Mouse (Mus musculus) ovary, postnatal 14 days (tissue): Measurements from ENCODE around the gene Znrd1.
A peak's percentile ranks its signal among the peaks of the same experiment; 100 is the strongest.
"Not testable (repeated sequence)": the region's sequence is repeated elsewhere in the genome, so short reads cannot be mapped to it uniquely, and the experiment has no call there.

ENCODE experiments used
- DNase-seq: peaks from one replicate; pipeline ENCODE4 v3.0.0; 2022; ENCODE audit warnings: low spot score

Gene Znrd1

DNA sequence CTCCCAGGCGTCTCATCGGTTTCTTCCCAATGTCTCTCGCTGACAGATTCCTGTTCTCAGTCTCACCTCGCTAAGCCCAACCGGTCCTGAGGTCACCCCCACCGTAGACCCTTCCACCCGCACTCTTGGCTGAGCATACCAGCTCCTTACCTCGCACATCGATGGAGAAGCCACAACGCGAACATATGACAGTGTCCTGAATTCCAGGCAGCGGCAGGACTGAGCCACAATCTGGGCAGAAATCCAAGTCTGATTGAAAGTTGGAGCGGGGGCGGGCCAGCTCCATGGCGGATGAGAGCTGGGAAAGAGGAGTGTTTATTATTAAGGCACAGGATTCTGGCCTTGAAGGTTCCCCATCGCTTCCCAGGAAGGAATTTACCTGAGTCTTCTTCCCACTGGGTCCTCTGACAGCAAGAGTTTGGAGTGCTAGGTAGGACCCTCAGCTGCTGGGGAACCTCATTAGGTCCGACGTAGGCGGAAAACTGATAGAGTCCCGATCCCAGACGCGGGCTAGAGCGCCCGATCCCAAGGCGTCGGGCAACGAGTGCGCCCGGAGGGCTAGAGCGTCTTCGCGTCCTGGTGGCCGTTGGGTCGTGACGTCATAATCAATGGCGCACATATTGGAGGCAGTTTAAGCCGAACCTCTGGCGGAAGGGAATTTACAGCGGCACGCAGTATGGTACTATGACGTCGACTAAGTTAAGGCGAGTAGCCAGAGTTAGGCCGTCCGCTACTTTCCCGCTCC lies at the start of gene Znrd1, which contains the start of gene Znrd1as:
Gene Znrd1 (minus strand): TSS at position 561 of the 745 bp plus-strand sequence.
Gene Znrd1as (plus strand): TSS at position 594 of the 745 bp plus-strand sequence.
- DNase-seq = peak; percentile 93

DNA sequence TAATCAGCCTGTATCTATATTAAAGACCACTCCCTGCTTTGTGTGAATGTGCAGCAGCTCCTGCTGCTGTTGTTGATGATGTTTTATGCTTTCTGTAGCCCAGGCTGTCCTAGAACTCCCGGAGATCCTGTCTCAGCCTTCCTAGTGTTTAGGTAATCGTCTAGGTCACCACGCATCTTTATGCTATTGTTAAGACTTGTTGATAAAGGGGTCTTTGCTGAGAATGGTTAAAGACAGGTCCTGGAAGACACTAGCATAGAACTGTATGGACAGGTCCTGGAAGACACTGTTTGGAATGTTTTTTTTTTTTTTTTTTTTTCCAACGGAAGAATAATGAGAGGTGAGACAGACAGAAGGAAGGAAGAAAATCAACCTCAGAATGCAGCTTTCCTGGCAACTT lies 45.0 kb upstream of the Znrd1 start:
- DNase-seq = no peak

DNA sequence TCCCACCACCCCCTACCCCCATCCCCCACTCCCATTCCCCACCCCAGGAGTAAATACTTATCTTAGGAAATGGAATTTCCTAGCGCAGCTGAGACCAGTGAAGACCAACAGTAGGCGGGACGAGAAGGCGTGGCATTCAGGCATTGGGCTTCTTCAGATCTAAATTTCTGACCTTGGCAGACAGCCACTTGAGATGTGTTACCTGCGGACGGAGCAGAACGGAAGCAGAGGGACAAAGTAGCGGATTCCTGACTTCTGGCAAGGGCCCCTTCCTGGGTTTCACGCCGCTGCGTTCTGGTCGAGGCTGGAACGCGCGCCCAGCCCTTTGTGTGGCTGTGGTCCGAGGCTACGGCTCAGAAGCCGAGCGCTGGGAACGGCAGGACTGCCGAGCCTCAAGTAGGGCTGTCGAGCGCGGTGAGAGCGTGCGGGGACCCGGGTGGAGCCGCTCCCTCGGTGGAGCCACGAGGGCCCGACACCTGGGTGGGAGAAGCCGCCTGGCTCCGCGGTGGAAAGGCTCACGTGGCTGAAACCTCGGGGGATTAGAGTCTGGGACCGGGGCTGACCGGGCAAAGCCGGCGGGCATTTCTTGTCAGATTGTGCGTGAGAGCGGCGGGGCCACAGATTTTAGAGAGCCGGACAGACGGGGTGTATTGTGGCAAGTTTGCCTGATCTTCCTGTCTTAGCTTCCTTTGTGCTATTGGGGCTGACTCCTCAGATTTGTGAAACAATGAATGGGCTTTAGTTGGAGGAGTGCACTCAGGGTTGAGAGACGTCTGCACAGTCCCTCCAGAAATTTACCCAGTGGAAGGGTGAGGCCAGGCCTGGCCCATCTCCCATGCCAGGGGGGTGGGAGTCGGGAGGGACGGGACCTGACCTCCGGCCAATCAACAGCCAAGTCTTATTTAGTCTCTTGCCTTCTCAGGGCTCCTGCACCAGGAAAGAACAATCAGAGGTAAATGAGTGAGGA lies 44.3 kb upstream of the Znrd1 start:
- DNase-seq = peak; percentile 22

DNA sequence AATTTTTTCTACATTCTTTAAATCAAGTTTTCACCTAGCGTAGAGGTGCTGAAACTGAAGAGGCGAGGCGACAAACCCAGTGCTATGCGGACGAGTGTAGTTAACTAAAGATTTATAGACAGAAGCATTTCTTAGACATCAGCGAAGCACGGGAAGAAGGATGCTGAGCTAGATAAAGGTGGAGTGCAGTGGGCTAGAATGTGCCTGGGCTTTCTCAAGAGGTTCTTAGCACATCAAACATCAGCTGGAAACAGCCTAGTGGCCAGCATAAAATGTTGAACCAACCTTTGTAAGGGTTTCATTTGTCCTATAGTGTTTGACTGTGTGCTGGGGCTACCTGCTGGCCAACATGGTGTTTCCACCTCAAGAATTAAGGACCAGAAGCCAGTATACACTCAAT lies 42.5 kb upstream of the Znrd1 start, which contains the start of gene Zfp57:
Gene Zfp57 (plus strand): TSS at position 301 of the 400 bp plus-strand sequence.
- no peak for DNase-seq

- no peak for DNase-seq
These were observed 40.1 kb upstream of the Znrd1 start for GRCm38 (mm10) chr17:36998477-36998876.

DNA sequence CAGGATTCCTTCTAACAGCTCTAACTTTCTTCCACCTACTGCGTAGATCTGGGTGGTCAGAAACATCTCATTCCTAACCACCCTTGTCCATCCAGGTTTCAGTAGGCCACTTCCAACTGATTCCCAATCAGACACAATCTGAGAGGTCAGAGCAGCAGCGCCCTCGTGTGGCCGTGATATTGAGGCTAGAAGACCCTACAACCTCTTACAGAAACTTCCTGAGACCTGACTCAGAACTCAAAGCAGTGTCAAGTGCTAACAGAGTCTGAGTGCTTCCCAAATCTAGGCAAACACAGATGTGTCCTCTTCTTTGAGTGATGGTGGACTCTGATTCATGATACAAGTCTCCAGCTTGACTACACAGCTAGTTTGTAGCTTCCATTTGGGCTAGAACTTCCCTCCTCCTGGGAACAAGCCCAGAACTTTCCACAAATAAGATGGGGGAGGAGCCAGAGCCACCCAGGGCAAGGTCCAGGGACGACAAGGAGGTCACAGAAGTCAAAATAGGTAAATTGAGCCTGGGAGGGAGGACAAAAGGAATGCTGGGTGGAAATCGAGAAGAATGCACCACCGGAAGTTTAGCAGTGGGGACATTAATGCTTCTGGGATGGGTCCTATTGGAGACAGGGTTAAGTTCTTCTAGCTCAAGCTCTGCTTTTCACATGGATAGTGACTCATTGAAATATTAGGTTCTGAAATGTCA lies 38.8 kb upstream of the Znrd1 start:
- peak; percentile 75 for DNase-seq

GRCm38 (mm10) chr17:36995448-36995847 lies 37.1 kb upstream of the Znrd1 start:
- no peak for DNase-seq

GRCm38 (mm10) chr17:36994528-36994927 lies 36.2 kb upstream of the Znrd1 start:
- no peak for DNase-seq

GRCm38 (mm10) chr17:36993770-36994325 lies 35.5 kb upstream of the Znrd1 start:
- DNase-seq = no peak

GRCm38 (mm10) chr17:36992336-36993104 lies 34.2 kb upstream of the Znrd1 start:
- no peak for DNase-seq

- DNase-seq = not testable (repeated sequence)
These were observed 32.3 kb upstream of the Znrd1 start for GRCm38 (mm10) chr17:36990630-36991029.

DNA sequence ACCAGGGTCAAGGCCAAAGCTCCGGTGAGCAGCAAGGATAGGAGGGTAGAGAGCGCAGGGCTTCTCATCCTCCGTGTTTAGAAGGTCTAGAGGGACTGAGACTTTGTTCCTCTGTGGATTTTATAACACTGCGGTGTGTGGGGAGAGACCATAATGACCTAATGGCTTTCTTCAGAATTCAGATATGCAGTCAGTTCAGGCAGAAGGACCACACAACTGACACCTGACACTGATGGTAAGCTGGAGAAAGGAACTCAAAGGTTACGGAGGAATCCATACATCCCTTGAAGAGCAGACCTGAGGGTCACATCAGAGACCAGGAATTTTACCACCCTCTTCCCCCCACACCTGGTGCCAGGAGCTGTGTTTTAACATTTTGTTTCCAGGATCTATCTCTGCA lies 31.1 kb upstream of the Znrd1 start, which contains the start of gene H2-M5:
Gene H2-M5 (minus strand): TSS at position 101 of the 400 bp plus-strand sequence.
- no peak for DNase-seq

GRCm38 (mm10) chr17:36988475-36988874 lies 30.1 kb upstream of the Znrd1 start:
- DNase-seq = no peak

DNA sequence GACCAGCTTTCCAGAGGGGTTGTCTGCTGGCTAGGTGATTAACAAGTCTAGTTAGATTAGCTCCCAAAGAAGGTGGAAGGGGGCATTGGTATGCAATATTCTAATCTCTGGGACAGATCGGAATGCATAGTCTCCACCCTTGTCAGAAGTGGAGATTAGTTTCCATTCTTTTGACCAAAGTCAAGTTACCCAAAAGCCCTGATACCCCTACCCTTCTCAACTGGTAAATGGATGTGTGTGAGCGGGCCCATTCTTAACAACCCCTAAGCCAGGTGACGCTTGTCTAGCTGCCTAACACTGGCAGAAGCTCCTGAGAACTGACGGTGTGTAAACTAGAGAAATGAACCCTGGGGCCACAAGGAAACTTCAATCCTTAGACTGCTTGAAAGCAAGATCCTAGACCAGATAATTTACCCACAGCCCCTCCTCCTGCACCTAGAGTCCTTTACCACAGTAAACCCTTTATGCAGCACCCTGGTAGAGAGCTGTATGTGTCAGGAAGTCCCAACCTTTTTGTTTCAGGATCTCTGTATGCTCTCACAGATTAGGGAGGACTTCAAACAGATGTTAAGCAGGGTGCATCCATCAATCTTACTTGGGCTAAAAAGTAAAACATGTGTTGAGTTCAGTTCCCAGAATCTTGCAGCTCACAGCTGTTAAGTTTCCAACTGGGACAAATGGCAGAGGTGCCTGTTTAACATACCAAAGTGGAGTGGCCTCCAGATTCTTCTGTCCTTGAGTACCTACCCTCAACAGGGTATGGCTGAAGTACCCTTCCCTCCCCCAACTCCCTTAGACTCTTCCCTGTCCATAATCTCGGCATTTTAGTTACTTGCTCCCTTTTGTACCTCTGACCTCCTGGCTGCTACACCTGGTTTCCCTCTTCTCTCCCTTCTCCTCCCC lies 24.1 kb upstream of the Znrd1 start:
- DNase-seq = no peak

- DNase-seq = no peak
These were observed 23.5 kb upstream of the Znrd1 start for GRCm38 (mm10) chr17:36981845-36982244.

DNA sequence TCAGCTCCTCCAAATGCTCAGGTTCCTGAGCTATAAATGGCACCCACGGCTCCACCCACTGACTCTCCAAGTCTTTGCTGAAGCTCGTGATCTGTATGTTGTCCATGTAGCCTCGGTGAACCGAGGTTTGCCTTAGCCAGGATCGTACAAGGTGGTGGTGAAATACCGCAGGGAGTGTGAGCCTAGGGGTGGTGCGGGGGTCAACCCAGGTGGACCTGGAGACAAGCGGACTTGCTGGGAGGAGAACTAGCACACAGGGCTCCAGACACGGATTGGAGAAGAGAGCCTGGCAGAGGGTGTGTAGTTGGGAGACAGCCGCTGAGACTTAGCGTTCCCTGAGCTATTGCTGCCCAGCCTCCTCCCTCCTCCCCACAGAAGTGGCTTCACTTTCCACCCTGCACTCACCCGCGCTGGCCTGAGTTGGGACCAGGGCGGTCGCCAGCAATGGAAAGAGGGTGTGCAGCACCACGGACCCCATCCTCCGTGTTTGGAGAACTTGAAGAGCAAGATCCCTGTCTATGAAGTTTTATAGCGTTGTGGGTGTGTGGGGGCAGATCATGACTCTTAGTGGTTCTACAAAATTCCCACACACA lies 23.0 kb upstream of the Znrd1 start, which contains the start of gene 2410137M14Rik:
Gene 2410137M14Rik (minus strand): TSS at position 17 of the 593 bp plus-strand sequence.
- no peak for DNase-seq

DNA sequence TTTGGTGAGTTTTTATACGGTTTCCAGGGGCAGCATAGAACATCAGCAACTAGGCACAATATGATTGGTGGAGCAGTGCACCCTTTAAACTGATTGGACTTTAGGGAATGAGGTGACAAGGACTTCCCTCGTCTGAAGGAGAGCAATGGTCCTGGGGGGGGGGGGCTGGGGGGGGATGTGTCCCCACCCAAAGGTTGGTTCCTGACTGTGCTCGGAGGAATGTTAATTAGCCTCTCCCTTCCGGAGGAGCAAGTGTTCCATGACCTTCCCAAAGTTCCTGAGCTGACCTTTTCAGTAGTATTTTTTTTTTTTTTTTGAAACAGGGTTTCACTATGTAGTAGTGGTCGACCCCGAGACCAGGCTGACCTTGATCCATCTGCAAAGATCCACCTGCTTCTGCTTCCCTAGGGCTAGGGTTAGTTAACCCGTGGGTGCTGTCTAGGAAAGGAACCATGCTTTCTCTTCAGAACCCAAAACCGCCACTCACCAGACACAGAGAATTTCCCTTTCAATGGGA lies 15.0 kb upstream of the Znrd1 start:
- no peak for DNase-seq

- no peak for DNase-seq
These were observed 14.4 kb upstream of the Znrd1 start for GRCm38 (mm10) chr17:36972791-36973190.
